Mouse (Mus musculus): ENCODE measurements around the gene Cnbd2. TPM values are rescaled to one million over a fixed set of nuclear protein-coding genes. Genes with fewer than 3 reads are reported as not detected.

Cnbd2 gene
- polyA plus RNA-seq, 1 experiment, result 3.0 TPM

GRCm38 (mm10) chr2:156295601-156296063 is 16.5 kb upstream of the Cnbd2 start:
- TF ChIP-seq POLR2A (IDR thresholded peaks at IDR 0.05; ENCODE audit: borderline replicate concordance, extremely low read depth, insufficient read depth, insufficient read length, poor library complexity, severe bottlenecking), result no peak
- TF ChIP-seq CTCF (IDR thresholded peaks at IDR 0.05; ENCODE audit: borderline replicate concordance, extremely low read depth, insufficient read depth, insufficient read length), result no peak
- DNase-seq (ENCODE audit: low read depth), result no peak

- no peak for DNase-seq (ENCODE audit: low read depth)
Measured at GRCm38 (mm10) chr2:156296190-156296589, 15.9 kb upstream of the Cnbd2 start.

GRCm38 (mm10) chr2:156297653-156298052 is 14.4 kb upstream of the Cnbd2 start:
- DNase-seq (ENCODE audit: low read depth), result no peak

More at GRCm38 (mm10) chr2:156296190-156296589, 15.9 kb upstream of the Cnbd2 start:
- no peak for TF ChIP-seq POLR2A (IDR thresholded peaks at IDR 0.05; ENCODE audit: borderline replicate concordance, extremely low read depth, insufficient read depth, insufficient read length, poor library complexity, severe bottlenecking)
- no peak for TF ChIP-seq CTCF (IDR thresholded peaks at IDR 0.05; ENCODE audit: borderline replicate concordance, extremely low read depth, insufficient read depth, insufficient read length)

GRCm38 (mm10) chr2:156298458-156298857 is 13.6 kb upstream of the Cnbd2 start:
- no peak for DNase-seq (ENCODE audit: low read depth)
- TF ChIP-seq POLR2A (IDR thresholded peaks at IDR 0.05; ENCODE audit: borderline replicate concordance, extremely low read depth, insufficient read depth, insufficient read length, poor library complexity, severe bottlenecking), result no peak
- no peak for TF ChIP-seq CTCF (IDR thresholded peaks at IDR 0.05; ENCODE audit: borderline replicate concordance, extremely low read depth, insufficient read depth, insufficient read length)

More at GRCm38 (mm10) chr2:156297653-156298052, 14.4 kb upstream of the Cnbd2 start:
- no peak for TF ChIP-seq POLR2A (IDR thresholded peaks at IDR 0.05; ENCODE audit: borderline replicate concordance, extremely low read depth, insufficient read depth, insufficient read length, poor library complexity, severe bottlenecking)
- TF ChIP-seq CTCF (IDR thresholded peaks at IDR 0.05; ENCODE audit: borderline replicate concordance, extremely low read depth, insufficient read depth, insufficient read length), result no peak

- DNase-seq (ENCODE audit: low read depth), result no peak
- no peak for TF ChIP-seq CTCF (IDR thresholded peaks at IDR 0.05; ENCODE audit: borderline replicate concordance, extremely low read depth, insufficient read depth, insufficient read length)
- no peak for TF ChIP-seq POLR2A (IDR thresholded peaks at IDR 0.05; ENCODE audit: borderline replicate concordance, extremely low read depth, insufficient read depth, insufficient read length, poor library complexity, severe bottlenecking)
Measured at GRCm38 (mm10) chr2:156302063-156302462, 10.0 kb upstream of the Cnbd2 start.

GRCm38 (mm10) chr2:156304351-156304750 is 7.7 kb upstream of the Cnbd2 start:
- no peak for DNase-seq (ENCODE audit: low read depth)
- TF ChIP-seq CTCF (IDR thresholded peaks at IDR 0.05; ENCODE audit: borderline replicate concordance, extremely low read depth, insufficient read depth, insufficient read length) (no peak), POLR2A (IDR thresholded peaks at IDR 0.05; ENCODE audit: borderline replicate concordance, extremely low read depth, insufficient read depth, insufficient read length, poor library complexity, severe bottlenecking) (no peak)

- no peak for TF ChIP-seq POLR2A (IDR thresholded peaks at IDR 0.05; ENCODE audit: borderline replicate concordance, extremely low read depth, insufficient read depth, insufficient read length, poor library complexity, severe bottlenecking)
- TF ChIP-seq CTCF (IDR thresholded peaks at IDR 0.05; ENCODE audit: borderline replicate concordance, extremely low read depth, insufficient read depth, insufficient read length), result peak; percentile 44; the same call in 1 of the 2 replicates
- DNase-seq (ENCODE audit: low read depth), result peak; percentile 65
Measured at GRCm38 (mm10) chr2:156305818-156306217, 6.3 kb upstream of the Cnbd2 start.

- DNase-seq (ENCODE audit: low read depth), result peak; percentile 40
- TF ChIP-seq POLR2A (IDR thresholded peaks at IDR 0.05; ENCODE audit: borderline replicate concordance, extremely low read depth, insufficient read depth, insufficient read length, poor library complexity, severe bottlenecking) (no peak), CTCF (IDR thresholded peaks at IDR 0.05; ENCODE audit: borderline replicate concordance, extremely low read depth, insufficient read depth, insufficient read length) (peak; percentile 40; the same call in 1 of the 2 replicates)
Measured at GRCm38 (mm10) chr2:156307261-156307660, 4.8 kb upstream of the Cnbd2 start.

GRCm38 (mm10) chr2:156309948-156310347 is 2.2 kb upstream of the Cnbd2 start:
- TF ChIP-seq CTCF (IDR thresholded peaks at IDR 0.05; ENCODE audit: borderline replicate concordance, extremely low read depth, insufficient read depth, insufficient read length) (no peak), POLR2A (IDR thresholded peaks at IDR 0.05; ENCODE audit: borderline replicate concordance, extremely low read depth, insufficient read depth, insufficient read length, poor library complexity, severe bottlenecking) (no peak)
- DNase-seq (ENCODE audit: low read depth), result no peak

- TF ChIP-seq POLR2A (IDR thresholded peaks at IDR 0.05; ENCODE audit: borderline replicate concordance, extremely low read depth, insufficient read depth, insufficient read length, poor library complexity, severe bottlenecking) (no peak), CTCF (IDR thresholded peaks at IDR 0.05; ENCODE audit: borderline replicate concordance, extremely low read depth, insufficient read depth, insufficient read length) (no peak)
- DNase-seq (ENCODE audit: low read depth), result no peak
Measured at GRCm38 (mm10) chr2:156310455-156310854, 1.6 kb upstream of the Cnbd2 start.

GRCm38 (mm10) chr2:156310945-156311344 is 1.2 kb upstream of the Cnbd2 start:
- TF ChIP-seq CTCF (IDR thresholded peaks at IDR 0.05; ENCODE audit: borderline replicate concordance, extremely low read depth, insufficient read depth, insufficient read length), result no peak
- no peak for TF ChIP-seq POLR2A (IDR thresholded peaks at IDR 0.05; ENCODE audit: borderline replicate concordance, extremely low read depth, insufficient read depth, insufficient read length, poor library complexity, severe bottlenecking)
- DNase-seq (ENCODE audit: low read depth), result no peak

- peak; percentile 38 for DNase-seq (ENCODE audit: low read depth)
- TF ChIP-seq POLR2A (IDR thresholded peaks at IDR 0.05; ENCODE audit: borderline replicate concordance, extremely low read depth, insufficient read depth, insufficient read length, poor library complexity, severe bottlenecking) (no peak), CTCF (IDR thresholded peaks at IDR 0.05; ENCODE audit: borderline replicate concordance, extremely low read depth, insufficient read depth, insufficient read length) (no peak)
Measured at GRCm38 (mm10) chr2:156311441-156311840, 658 bp upstream of the Cnbd2 start.
